Mouse (Mus musculus) adrenal gland, postnatal 10 days (tissue): ENCODE measurements at regions not wholly inside any gene's neighbourhood (a gene's known extent, or its start where the extent isn't known, plus 50 kb on each side); places are given as distances from the start of the nearest gene placed in this dataset.
"Not testable (repeated sequence)": the region's sequence is repeated elsewhere in the genome, so short reads cannot be mapped to it uniquely, and the experiment has no call there.

Experiments
- DNase-seq: peaks from one replicate; pipeline ENCODE4 v3.0.0; 2021; ENCODE audit warnings: mixed read lengths

GRCm38 (mm10) chr15:60333573-60334306, 317.3 kb upstream of the 4933412E24Rik start:
- DNase-seq, result no peak

- no peak for DNase-seq
Observed at GRCm38 (mm10) chr15:60317577-60317976, 301.2 kb upstream of the 4933412E24Rik start.

GRCm38 (mm10) chr15:60315210-60315609, 298.8 kb upstream of the 4933412E24Rik start:
- no peak for DNase-seq

- DNase-seq, result no peak
Observed at GRCm38 (mm10) chr15:60309909-60310308, 293.5 kb upstream of the 4933412E24Rik start.

GRCm38 (mm10) chr15:60308968-60309367, 292.6 kb upstream of the 4933412E24Rik start:
- DNase-seq, result no peak

GRCm38 (mm10) chr15:60308126-60308525, 291.7 kb upstream of the 4933412E24Rik start:
- no peak for DNase-seq

- DNase-seq, result no peak
Observed at GRCm38 (mm10) chr15:60303501-60303900, 287.1 kb upstream of the 4933412E24Rik start.

- no peak for DNase-seq
Observed at GRCm38 (mm10) chr15:60301939-60302338, 285.5 kb upstream of the 4933412E24Rik start.

- DNase-seq, result no peak
Observed at GRCm38 (mm10) chr15:60285321-60285720, 268.9 kb upstream of the 4933412E24Rik start.

GRCm38 (mm10) chr15:60280378-60280777, 264.0 kb upstream of the 4933412E24Rik start:
- no peak for DNase-seq

GRCm38 (mm10) chr15:60253661-60254060, 237.2 kb upstream of the 4933412E24Rik start:
- DNase-seq, result not testable (repeated sequence)

- no peak for DNase-seq
Observed at GRCm38 (mm10) chr15:60226335-60226938, 210.0 kb upstream of the 4933412E24Rik start.

GRCm38 (mm10) chr15:60195070-60195469, 178.7 kb upstream of the 4933412E24Rik start:
- no peak for DNase-seq

GRCm38 (mm10) chr15:60193157-60193556, 176.7 kb upstream of the 4933412E24Rik start:
- DNase-seq, result no peak

- no peak for DNase-seq
Observed at GRCm38 (mm10) chr15:60187002-60187715, 170.7 kb upstream of the 4933412E24Rik start.

- DNase-seq, result no peak
Observed at GRCm38 (mm10) chr15:60141554-60142070, 125.2 kb upstream of the 4933412E24Rik start.

- no peak for DNase-seq
Observed at GRCm38 (mm10) chr15:60136671-60137070, 120.3 kb upstream of the 4933412E24Rik start.

- DNase-seq, result no peak
Observed at GRCm38 (mm10) chr15:60134515-60134914, 118.1 kb upstream of the 4933412E24Rik start.

GRCm38 (mm10) chr15:60132701-60133100, 116.3 kb upstream of the 4933412E24Rik start:
- no peak for DNase-seq

GRCm38 (mm10) chr15:60124461-60124860, 108.0 kb upstream of the 4933412E24Rik start:
- no peak for DNase-seq

- no peak for DNase-seq
Observed at GRCm38 (mm10) chr15:60119926-60120325, 103.5 kb upstream of the 4933412E24Rik start.

GRCm38 (mm10) chr15:60111885-60112284, 95.5 kb upstream of the 4933412E24Rik start:
- DNase-seq, result no peak

GRCm38 (mm10) chr15:60111046-60111445, 94.6 kb upstream of the 4933412E24Rik start:
- DNase-seq, result no peak
